Mouse (Mus musculus): ENCODE data around the gene Eif2ak4. TPM values are rescaled to one million over a fixed set of nuclear protein-coding genes. Genes with fewer than 3 reads are reported as not detected.

Gene Eif2ak4
- total and polyA plus RNA-seq, 3 experiments = 16.1 to 22.3 (median 18.1) TPM

DNA sequence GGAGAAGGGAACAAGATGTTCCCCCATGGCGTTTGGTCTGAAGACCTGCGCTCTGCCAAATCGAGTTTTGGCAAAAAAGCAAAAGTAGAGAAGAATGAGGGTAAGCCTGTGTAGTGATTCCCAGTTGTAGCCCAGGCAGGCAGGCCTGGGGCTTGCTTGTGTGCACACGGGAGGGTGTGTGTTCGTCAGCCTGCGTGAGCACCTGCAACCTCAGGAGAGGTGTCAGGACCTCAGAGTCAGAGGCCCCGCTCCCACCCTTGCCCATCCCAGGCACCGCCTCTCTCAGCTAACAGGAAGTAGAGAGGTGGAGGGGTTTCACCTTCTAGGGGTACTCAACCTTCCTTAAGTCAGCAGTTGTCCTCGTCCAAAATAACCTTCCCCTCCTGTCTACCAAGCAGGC, 106.6 kb downstream of the Eif2ak4 start:
- dilution Hi-C loops (cut with MboI; ENCODE audit: extremely low pct_ligation_motif_present, extremely low pct_unique_long_range_greater_than_20kb, low sequenced_read_pairs) (no loop called here), in situ Hi-C loops (cut with MboI; ENCODE audit: low pct_ligation_motif_present, low pct_unique_long_range_greater_than_20kb, low sequenced_read_pairs) (loop anchor here (25.0 kb wide), 2 partner anchors 242 to 392 kb away; partner anchors contain the start of genes Inafm2 and Plcb2)
- no peak overlapping the region for H3K4me2 ChIP-seq (ENCODE audit: insufficient read depth, low read depth, poor library complexity, severe bottlenecking)
- peaks cover 33 to 65% of the 10 kb centered on the region in 2 experiments for H3K4me1 ChIP-seq (ENCODE audit: control insufficient read depth in 1 of 2, insufficient read depth in 2 of 2)
- no peaks in the 10 kb centered on the region for H3K9me3 ChIP-seq (replicated peaks; ENCODE audit: low read length)
- no peak overlapping the region for H3K4me3 ChIP-seq (replicated peaks in 1 of 3; ENCODE audit: low read depth in 2 of 3, low read length in 2 of 3, poor library complexity in 1 of 3)
- H3K27me3 ChIP-seq (replicated peaks) = peaks cover 13% of the 10 kb centered on the region
- H3K36me3 ChIP-seq (replicated peaks in 1 of 2; ENCODE audit: control insufficient read depth in 1 of 2, insufficient read depth in 1 of 2, low read length in 1 of 2) = no peaks in the 10 kb centered on the region
- no peaks in the 10 kb centered on the region for H3K79me2 ChIP-seq (replicated peaks; ENCODE audit: control insufficient read depth, extremely low read depth, insufficient read depth, poor library complexity, severe bottlenecking)
- peak; percentile 49 for DNase-seq (ENCODE audit: extremely low read depth)
- no peak overlapping the region for H3K9ac ChIP-seq (ENCODE audit: insufficient read depth, low read depth)
- TF ChIP-seq MAX (IDR thresholded peaks at IDR 0.05; ENCODE audit: low read length) (0 out of 2 replicates have a peak, but pooled peaks have one; percentile 13), BHLHE40 (IDR thresholded peaks at IDR 0.05; ENCODE audit: low read depth, low read length) (0 out of 2 replicates have a peak, but pooled peaks have one; percentile 7), IRF4 (IDR thresholded peaks at IDR 0.05; ENCODE audit: low read depth, low read length) (no peak)
- H3K27ac ChIP-seq (ENCODE audit: insufficient read depth, low read depth) = no peak overlapping the region

DNA sequence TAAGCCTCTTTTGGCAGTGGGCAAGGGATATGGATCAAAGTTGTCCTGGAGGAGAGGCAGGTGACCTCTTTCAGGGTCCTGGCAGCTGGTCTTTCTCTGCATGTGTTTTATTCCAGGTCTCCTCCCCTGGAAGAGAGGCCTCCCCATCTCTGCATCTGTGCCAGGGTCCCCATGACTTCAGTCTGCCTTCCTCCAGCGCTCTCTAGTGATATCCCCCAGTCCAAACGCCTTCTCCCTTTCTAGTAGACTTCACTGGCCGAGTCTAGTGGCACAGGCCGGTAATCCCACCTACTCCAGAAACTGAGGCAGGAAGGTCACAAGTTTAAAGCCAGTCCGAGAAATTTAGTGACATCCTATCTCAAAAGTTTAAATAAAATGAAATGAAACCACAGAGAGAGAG, 109.5 kb downstream of the Eif2ak4 start:
- in situ Hi-C loops (cut with MboI; ENCODE audit: low pct_ligation_motif_present, low pct_unique_long_range_greater_than_20kb, low sequenced_read_pairs) = loop anchor here (25.0 kb wide), 2 partner anchors 239 to 389 kb away; partner anchors contain the start of genes Inafm2 and Plcb2
- dilution Hi-C loops (cut with MboI; ENCODE audit: extremely low pct_ligation_motif_present, extremely low pct_unique_long_range_greater_than_20kb, low sequenced_read_pairs) = no loop called here
- Histone ChIP-seq H3K9ac (ENCODE audit: insufficient read depth, low read depth) (no peak overlapping the region), H3K36me3 (replicated peaks in 1 of 2; ENCODE audit: control insufficient read depth in 1 of 2, insufficient read depth in 1 of 2, low read length in 1 of 2) (no peaks in the 10 kb centered on the region), H3K27me3 (replicated peaks) (peaks cover 35% of the 10 kb centered on the region), H3K4me3 (replicated peaks in 1 of 3; ENCODE audit: low read depth in 2 of 3, low read length in 2 of 3, poor library complexity in 1 of 3) (no peak overlapping the region), H3K9me3 (replicated peaks; ENCODE audit: low read length) (no peaks in the 10 kb centered on the region), H3K4me2 (ENCODE audit: insufficient read depth, low read depth, poor library complexity, severe bottlenecking) (no peak overlapping the region), H3K27ac (ENCODE audit: insufficient read depth, low read depth) (no peak overlapping the region), H3K79me2 (replicated peaks; ENCODE audit: control insufficient read depth, extremely low read depth, insufficient read depth, poor library complexity, severe bottlenecking) (no peaks in the 10 kb centered on the region), H3K4me1 (ENCODE audit: control insufficient read depth in 1 of 2, insufficient read depth in 2 of 2) (peaks cover 18 to 51% of the 10 kb centered on the region in 2 experiments)
- DNase-seq (ENCODE audit: extremely low read depth) = no peak
- TF ChIP-seq MAFK (IDR thresholded peaks at IDR 0.05; ENCODE audit: insufficient replicate concordance, low read length) = no peak
- no peak for TF ChIP-seq PAX5 (IDR thresholded peaks at IDR 0.05; ENCODE audit: low read length)
- TF ChIP-seq MXI1 (IDR thresholded peaks at IDR 0.05; ENCODE audit: low read depth, low read length) = no peak
- TF ChIP-seq NRF1 (IDR thresholded peaks at IDR 0.05; ENCODE audit: low read depth, low read length) = no peak

DNA sequence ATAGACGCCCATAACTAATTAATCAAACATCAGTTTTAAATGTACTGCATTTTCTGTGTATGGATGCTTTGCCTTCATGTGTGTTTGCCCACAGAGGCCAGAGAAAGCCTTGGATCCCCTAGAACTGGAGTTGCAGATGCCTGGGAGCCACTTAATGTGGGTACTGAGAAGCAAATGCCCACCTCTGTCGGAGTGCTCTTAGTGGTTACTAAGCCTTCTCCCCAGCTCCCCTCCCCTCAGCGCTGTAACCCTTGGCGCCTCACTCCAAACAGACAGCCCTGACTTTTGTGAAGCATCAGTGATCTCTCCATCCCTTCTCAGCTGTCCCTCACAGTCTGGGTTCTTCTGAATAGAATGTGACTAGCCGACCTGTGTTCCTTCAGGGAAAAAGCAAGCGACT, 110.1 kb downstream of the Eif2ak4 start:
- Histone ChIP-seq H3K36me3 (replicated peaks in 1 of 2; ENCODE audit: control insufficient read depth in 1 of 2, insufficient read depth in 1 of 2, low read length in 1 of 2) (no peaks in the 10 kb centered on the region), H3K4me1 (ENCODE audit: control insufficient read depth in 1 of 2, insufficient read depth in 2 of 2) (peaks cover 18 to 51% of the 10 kb centered on the region in 2 experiments), H3K4me3 (replicated peaks in 1 of 3; ENCODE audit: low read depth in 2 of 3, low read length in 2 of 3, poor library complexity in 1 of 3) (no peak overlapping the region), H3K27me3 (replicated peaks) (peaks cover 37% of the 10 kb centered on the region), H3K79me2 (replicated peaks; ENCODE audit: control insufficient read depth, extremely low read depth, insufficient read depth, poor library complexity, severe bottlenecking) (no peaks in the 10 kb centered on the region), H3K9ac (ENCODE audit: insufficient read depth, low read depth) (no peak overlapping the region), H3K27ac (ENCODE audit: insufficient read depth, low read depth) (no peak overlapping the region), H3K4me2 (ENCODE audit: insufficient read depth, low read depth, poor library complexity, severe bottlenecking) (peak overlapping the region; percentile 39; the same call in 1 of the 2 replicates), H3K9me3 (replicated peaks; ENCODE audit: low read length) (no peaks in the 10 kb centered on the region)
- dilution Hi-C loops (cut with MboI; ENCODE audit: extremely low pct_ligation_motif_present, extremely low pct_unique_long_range_greater_than_20kb, low sequenced_read_pairs) (no loop called here), in situ Hi-C loops (cut with MboI; ENCODE audit: low pct_ligation_motif_present, low pct_unique_long_range_greater_than_20kb, low sequenced_read_pairs) (loop anchor here (25.0 kb wide), 2 partner anchors 239 to 389 kb away; partner anchors contain the start of genes Inafm2 and Plcb2)
- DNase-seq (ENCODE audit: extremely low read depth) = no peak
- TF ChIP-seq MEF2A (IDR thresholded peaks at IDR 0.05; ENCODE audit: borderline replicate concordance, low read depth, low read length) = no peak
- no peak for TF ChIP-seq ETS1 (conservative IDR thresholded peaks at IDR 0.05; ENCODE audit: low read depth, low read length)
- TF ChIP-seq POLR2AphosphoS2 (IDR thresholded peaks at IDR 0.05; ENCODE audit: low read depth, low read length) = no peak
- TF ChIP-seq USF1 (IDR thresholded peaks at IDR 0.05; ENCODE audit: low read depth, low read length) = no peak
- TF ChIP-seq UBTF (IDR thresholded peaks at IDR 0.05; ENCODE audit: low read depth, low read length) = no peak
- no peak for TF ChIP-seq RAD21 (IDR thresholded peaks at IDR 0.05; ENCODE audit: low read depth, low read length)
- no peak for TF ChIP-seq EP300 (IDR thresholded peaks at IDR 0.05; ENCODE audit: low read length)
- no peak for TF ChIP-seq MAFK (IDR thresholded peaks at IDR 0.05; ENCODE audit: insufficient replicate concordance, low read length)
- no peak for TF ChIP-seq MAX (IDR thresholded peaks at IDR 0.05; ENCODE audit: low read length)
- TF ChIP-seq MYC (IDR thresholded peaks at IDR 0.05; ENCODE audit: low read depth, low read length) = no peak
- no peak for TF ChIP-seq BHLHE40 (IDR thresholded peaks at IDR 0.05; ENCODE audit: low read depth, low read length)
- TF ChIP-seq CTCF (conservative IDR thresholded peaks at IDR 0.05 in 1 of 2, IDR thresholded peaks at IDR 0.05 in 1 of 2; ENCODE audit: low read depth in 2 of 2, low read length in 2 of 2) = no peak
- TF ChIP-seq PAX5 (IDR thresholded peaks at IDR 0.05; ENCODE audit: low read length) = no peak
- no peak for TF ChIP-seq MXI1 (IDR thresholded peaks at IDR 0.05; ENCODE audit: low read depth, low read length)
